Mouse (Mus musculus) T-cell, adult 2 months (primary cell): ENCODE results near the gene Zbtb39.

Experiments
- DNase-seq: peaks from one replicate; pipeline ENCODE4 v3.0.0; 2022; ENCODE audit warnings: low spot score

Zbtb39 gene

DNA sequence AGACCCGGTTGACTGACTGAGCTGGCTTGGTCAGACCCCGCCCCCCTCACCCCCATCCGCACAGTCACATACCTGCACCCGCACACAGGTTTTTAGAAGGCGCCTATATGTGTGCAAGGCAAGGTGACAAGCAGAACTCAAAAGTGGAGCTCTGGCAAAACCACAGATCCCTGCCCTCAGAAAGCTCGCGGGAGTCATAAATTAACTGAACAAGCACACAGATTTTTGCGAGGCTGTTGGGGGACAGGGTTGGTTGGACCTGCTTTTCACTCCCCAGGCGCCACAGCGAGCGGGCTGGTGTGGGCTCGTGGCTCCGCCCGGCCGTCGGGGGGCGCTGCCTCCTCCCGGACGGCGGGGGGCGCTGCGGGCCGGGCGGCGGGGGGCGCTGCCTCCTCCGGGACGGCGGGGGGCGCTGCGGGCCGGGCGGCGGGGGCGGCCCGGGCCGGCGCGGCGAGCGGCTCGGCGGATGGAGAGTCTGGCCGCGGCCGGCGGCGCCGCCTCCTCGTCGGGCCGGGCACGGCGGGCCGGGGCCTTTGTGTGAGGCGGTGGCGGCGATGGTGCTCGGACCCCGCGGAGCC lies at the start of gene Zbtb39:
TSS of gene Zbtb39 (plus strand) at position 456 of the 578 bp plus-strand sequence.
- DNase-seq, result peak; percentile 82

DNA sequence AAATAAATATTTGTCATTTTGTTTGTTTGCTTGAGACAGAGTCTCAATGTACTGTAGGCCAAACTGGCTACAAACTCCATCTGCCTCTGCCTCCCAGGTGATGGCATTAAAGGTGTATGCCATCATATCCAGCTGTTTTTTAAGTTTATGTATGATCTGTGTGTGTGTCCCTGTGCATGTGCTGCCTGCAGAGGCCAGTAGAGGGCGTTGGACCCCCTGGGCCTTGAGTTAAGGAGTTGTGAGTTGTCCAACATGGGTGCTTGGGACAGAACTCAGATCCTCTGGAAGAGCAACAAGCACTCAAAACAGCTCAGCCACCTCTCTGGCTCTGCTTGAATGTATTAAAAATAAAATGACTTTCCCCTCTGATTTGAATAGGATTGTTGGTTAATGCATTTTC lies 48.3 kb upstream of the Zbtb39 start:
- no peak for DNase-seq

DNA sequence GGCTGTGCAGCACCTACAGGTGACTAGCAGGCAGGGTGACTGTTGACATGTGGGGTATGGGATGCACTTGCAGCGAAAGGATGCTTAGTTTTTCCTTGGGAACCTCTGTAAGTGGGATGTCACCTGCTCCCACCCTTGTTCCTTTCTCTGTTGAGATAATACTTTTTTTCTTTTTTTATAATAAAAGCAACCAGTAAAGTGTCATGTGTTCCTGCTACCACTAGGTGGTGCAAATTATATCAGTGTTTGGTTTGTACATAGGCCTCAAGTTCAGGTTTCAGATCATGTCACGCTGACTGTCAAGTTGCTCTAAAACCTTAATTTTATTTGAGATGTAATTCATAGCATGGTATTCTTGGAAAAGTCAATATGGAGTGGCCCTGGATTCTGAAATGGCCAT lies 44.7 kb upstream of the Zbtb39 start:
- DNase-seq, result no peak

DNA sequence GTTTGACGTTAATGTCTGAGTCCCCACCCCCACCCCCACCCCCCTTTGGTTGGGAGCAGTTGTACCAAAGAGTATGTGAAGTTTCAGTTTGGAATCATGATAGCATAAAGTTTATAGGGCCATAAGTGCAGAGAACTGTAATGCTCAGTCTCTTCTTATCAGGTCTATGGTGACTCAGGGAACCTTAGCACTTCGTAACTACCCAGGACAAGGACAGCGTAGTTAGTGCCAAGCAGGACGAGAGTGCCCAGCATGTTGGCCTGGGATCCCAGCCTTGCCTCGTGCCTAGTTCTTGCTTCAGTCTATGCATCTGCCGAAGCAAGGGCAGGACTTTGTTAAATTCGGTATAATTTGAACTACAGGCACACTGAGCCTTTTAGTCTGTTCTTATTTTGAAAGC lies 43.6 kb upstream of the Zbtb39 start:
- no peak for DNase-seq

DNA sequence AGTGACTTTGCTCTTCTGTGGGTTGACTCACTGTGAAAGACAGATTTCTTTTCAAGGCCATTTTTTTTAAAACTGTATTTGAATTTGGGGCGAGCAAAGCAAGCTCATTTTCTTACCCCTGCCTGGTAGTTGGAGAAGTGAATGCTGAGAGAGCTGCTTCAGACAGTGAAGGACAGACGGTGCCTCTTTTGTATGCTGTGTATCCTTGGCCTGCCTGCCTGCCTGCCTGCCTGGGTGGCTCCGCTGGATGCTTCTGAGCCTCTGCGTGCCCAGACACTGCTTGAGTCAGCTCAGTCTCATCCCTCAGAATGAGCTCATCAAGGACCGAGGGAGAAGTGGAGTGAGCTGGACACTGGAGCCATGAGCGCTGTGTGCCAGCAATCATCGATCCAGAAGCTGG lies 40.4 kb upstream of the Zbtb39 start:
- no peak for DNase-seq

DNA sequence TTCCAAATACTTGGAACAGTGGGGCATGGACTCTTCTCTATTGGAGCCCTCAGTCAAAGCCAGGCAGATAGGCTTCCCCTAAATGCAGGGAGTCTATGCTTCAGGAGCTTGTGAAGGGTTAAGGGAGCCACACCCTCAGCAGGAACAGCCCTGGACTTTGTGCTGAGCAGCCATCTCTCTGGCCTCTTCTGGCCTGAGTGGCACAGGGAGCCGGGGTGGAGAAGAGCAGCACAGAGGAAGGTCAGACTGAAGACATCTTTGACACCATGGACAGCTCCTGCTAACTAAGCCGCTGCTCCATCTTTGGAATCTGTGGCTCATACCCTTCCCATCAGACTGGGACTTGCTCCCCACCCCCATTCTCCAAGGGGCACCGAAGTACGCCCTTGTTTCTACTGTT lies 36.0 kb upstream of the Zbtb39 start:
- DNase-seq, result no peak

DNA sequence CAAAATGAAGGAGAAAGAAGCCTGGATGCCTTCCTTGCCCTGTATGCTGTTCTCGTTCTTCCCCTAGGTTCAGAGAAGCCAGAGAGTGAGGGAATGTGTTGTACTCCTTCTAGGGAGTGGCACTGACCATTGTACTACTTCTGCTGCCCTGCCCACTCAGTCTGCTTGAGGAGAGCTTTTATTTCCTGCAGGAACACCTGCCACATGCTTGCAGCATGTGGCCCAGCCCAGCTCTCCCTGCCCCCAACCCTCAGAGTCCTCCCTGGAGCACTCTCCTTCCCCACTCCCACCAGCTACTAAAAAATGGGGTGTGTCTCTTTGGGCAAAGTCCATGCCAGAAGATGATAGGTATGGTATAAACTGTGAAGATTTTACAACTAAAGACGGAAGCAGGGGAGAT lies 35.0 kb upstream of the Zbtb39 start:
- DNase-seq, result no peak

DNA sequence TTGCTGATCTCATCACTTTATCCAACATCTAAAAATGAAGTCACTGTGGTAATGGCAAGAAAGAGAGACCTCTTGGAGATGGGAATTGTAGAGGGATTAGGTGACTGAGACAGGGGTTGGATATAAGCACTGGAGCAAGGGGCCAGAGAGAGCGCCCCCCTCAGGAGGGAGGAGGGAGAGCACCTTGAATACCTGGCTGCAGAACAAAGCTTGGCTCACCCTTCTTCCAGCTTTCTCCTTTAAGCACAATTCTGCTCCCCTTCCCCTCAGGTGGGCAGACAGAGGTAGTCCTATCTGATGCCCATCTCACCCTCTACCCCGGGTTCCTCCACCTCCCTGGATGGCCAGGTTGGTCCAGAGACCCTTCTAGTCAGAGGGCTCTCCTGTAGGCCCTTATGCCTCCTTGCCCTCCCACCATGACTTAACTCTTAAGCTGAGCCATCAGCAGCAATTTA lies 34.5 kb upstream of the Zbtb39 start, which contains the start of gene Myo1a:
TSS of gene Myo1a (plus strand) at position 405 of the 455 bp plus-strand sequence.
- no peak for DNase-seq

DNA sequence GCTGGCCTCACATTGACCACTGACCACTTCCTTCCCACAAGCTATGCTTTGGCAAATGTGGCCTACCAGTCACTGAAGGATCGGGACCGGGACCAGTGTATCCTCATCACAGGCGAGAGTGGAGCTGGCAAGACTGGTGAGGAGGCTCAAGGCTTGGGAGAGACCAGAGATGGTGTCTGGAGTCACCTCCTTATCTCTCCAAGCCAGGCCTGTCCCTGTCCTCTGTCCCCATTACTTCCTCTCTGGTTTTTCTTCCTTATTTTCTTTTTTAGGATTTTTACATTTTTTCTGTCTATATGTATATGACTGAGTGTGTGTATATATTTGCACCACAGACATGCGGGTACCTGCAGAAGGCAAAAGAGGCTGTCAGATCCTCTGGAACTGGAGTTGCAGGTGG lies 33.6 kb upstream of the Zbtb39 start:
- no peak for DNase-seq

DNA sequence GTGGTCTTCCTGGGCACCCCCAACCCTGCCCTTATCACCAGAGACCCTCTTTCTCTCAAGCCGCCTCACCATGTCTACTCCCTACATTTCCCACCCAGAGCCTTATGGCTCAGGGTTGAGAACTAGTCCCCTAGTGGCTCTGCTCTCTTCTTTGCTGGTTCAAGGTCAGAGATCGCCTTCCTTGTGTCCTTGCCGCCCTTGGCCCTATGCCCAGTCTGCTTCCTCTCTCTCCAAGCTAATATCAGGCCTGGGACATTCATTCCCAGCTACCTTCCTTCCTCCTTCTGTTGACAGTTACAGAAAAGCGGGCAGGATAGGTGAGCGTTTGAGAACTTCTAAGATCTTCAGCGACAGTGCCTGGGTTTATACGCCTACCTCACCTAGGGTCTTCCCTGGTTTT lies 31.6 kb upstream of the Zbtb39 start:
- DNase-seq, result no peak

DNA sequence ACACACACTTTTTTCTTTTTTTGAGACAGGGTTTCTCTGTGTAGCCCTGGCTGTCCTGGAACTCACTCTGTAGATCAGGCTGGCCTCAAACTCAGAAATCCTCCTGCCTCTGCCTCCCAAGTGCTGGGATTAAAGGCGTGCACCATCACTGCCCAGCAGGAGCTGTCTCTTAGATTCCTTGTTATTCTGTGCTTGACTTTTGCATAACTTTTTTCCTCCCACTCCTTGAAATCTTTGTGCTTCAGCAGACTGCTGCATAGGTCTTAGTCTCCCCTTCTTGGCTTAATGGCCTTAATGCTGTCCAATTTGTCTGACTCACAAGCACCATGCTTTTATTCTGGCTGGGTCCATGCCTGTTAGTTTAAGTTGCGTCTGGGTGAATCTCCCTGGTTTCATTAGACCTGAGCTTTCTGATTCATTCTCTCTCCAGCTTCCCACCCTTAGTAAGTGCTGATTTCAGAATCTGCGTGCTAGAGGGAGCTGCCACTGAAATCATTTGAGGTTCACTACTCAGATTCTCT lies 30.4 kb upstream of the Zbtb39 start:
- no peak for DNase-seq

DNA sequence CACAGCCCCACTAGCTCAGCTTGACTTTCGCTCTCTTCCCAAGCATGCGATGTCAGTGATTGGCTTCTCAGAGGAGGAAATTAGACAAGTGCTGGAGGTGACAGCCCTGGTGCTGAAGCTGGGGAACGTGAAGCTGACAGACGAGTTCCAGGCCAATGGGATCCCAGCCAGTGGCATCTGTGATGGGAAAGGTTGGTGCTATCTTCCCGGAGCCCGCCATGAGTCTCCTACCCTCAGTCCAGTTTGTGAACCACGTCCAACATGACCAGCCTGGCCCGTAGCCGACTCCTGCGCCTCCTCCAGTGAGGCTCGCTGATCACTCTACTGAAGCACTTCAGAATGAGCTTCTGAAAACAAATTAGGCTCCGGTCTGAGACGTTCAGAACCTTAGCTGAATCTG lies 29.0 kb upstream of the Zbtb39 start:
- no peak for DNase-seq

DNA sequence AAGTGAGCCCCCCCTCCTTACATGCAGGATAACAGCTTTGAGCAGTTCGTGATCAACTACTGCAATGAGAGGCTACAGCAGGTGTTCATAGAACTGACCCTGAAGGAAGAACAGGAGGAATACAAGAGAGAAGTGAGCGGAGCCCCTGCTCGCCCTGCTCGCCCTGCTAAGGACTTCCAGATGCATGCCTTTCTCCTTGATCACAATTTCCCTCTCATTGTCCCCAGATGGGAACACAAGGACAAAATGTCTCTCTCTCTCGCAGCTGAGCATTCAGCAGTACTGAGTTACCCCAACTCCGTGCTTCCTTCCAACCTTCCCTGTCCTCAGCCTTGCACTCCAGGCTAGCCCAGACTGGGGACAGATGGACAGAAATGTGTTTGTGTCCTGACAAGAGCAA lies 26.6 kb upstream of the Zbtb39 start:
- DNase-seq, result no peak

DNA sequence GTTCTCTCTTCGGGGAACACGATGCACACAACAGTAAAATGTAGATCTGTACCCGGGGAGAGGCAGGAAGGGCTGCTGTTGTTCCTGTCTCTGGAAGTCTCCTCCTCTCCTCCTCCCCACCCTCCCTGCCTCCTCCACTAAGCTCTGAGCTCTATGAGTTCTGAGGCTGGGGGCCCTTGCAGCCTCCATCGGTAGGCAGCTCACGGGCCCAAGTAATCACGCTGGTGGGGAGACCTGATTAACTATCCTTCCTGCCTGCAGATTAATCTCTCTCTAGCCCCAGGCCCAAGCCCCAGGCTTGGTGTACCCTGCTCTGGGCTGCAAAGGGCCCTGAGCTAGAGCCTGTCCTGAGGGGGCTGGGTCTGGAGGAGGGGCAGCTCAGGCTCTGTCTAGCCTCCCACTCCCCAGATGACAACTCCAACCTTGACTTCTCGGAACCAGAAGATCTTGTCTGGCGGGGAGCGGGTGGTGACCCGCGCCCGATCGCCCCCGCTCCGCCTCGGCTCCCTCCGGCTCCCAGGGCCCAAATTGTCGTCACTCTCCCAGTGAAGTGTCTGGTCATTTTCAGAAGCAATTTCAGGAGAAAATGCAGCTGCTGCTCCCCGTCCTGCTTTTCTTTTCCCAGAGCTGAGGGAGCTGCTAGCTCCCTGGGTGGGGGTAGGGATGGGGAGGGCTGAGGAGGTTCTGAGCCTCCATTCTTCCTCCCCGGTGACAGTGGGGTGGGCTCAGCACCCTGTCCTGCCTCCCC lies 17.5 kb upstream of the Zbtb39 start:
- no peak for DNase-seq

DNA sequence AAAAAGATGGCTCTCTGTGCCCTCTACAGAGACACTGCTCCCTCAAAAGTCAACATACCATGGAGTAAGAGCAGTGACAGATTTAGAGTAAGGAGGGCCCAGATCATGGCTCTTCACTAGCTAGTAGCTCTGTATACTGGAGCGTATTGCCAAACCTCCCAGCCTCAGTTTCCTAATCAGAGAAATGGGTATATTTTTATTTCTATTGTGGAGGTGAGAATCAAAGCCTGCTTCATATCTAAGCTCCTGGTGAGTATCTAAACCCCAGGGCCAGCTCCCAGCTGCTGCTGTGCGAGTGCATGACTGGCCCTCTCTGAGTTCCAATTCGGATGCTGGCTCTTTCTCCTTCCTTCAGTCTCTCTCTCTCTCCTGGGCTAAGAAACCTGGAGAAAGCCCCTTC lies 15.2 kb upstream of the Zbtb39 start, which contains the start of gene Tac2:
TSS of gene Tac2 (plus strand) at position 301 of the 400 bp plus-strand sequence.
- DNase-seq, result no peak

DNA sequence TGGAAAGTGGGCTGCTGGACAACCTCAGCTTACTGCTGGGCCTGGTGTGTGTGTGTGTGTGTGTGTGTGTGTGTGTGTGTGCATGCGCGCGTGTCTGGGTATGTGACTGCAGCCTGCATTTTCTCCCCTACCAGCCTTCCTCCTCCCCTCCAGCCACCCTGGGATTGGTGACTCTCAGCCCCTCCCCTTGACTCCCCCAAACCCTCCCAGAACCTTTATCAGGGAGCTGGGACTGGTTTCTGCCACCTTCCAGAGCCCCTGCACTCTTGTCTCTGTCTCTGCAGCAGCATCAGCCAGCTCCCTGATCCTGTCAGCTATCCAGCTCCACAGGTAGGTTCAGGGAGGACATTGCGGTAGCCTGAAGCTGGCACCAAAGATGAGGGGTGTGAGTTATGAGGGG lies 14.2 kb upstream of the Zbtb39 start:
- DNase-seq, result no peak

DNA sequence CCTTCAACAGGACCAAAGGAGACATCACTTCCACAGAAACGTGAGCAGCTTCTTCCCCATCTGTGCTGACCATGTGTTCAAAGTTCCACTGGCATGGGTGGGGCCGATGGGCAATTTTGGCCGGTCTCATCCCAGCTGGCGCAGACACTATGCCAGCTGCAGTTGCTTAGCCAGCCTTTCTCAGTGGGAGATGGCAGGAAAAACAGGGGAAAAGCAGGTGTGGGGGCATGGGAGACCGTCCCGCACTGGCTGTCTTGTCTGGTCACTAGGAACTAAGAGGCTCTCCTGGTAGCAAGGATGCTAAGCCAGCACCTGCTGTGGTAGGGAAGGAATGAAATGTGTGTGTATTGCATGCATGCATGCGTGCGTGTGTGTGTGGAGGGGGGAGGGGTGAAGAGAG lies 10.9 kb upstream of the Zbtb39 start:
- DNase-seq, result no peak

DNA sequence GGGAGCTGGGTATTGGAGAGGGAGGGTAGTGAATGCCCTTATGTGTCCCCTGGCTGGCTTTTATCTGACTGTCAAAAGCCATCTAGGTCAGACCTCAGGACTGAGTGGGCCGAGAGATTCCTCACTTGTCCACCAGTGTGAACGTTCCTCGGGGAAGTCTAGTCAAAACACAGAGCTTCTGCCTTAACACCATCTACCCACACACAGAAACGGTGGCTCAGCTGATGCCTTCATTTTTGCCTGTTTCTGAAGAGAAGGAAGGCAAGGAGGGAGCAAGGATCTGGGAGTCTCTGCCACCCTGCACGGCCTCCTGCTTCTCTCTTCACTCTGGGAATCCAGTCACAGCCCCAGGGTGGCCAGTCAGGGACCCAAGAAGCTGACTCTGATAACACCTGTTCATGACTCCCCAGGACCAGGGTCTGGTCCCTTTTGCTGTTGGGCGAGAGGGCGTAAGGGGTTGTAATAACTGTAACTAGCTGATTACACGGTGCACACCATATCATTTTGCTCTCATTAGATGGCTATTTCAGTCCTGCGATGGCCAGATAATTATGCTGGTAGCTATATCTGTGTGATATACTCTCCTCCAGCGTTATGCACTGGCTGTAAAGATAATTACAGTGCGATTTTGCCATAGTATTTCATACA lies 8.9 kb upstream of the Zbtb39 start:
- DNase-seq, result no peak

DNA sequence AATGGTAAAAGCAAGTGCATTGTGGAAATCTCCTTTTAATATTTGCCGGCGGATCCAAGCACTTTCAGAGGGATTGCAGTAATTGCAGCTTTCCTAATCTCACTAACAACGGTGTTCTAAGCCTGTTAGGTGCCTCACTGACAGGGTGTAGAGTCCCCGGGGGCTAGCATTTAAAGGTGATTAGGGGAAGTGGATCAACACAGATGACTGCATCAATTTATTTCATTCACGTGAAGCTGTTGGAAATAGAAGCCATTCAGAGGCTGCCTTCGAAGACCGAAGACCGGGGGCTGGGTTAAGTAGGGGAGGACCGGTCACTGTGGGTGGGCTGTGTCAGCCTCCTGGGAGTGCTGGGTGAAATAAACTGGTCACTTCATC lies 8.4 kb upstream of the Zbtb39 start:
- DNase-seq, result no peak

DNA sequence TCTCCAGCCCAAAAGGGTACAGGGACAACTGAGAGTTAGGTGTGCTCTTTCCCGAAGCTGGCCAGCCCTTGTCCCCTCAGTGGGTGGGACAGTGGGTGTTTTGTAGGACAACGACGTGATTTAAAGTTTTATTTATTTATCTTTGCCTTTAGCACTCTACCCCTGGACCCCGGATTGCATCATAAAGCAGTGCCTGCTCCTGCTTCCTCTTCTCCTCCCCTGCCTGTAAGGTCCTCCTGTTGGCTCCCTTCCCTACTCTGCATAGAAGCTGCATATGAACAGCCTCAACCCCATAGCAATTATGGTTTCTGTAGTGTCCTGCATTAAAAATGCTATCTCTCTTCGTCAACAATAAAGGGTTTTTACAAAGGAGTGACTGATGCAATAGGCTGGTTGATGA lies 7.9 kb upstream of the Zbtb39 start:
- no peak for DNase-seq

DNA sequence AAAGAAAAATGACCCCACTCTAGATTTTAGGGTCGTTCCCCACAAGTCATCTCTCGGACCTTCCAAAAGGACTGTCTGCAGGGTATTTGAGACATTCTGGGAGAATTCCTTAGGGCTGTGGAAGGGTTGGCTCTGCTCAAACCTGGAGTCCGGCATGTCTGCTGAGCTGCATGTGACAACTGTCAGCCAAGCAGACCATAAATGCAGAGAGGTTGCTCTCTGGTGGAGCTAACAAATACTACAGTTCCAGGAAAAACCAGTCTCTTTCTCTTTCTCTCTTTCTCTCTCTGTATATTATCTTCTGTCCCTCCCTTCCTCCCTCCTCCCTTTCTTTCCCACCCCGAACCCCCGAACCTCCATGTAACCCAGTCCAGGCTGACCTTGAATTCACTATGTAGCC lies 4.9 kb upstream of the Zbtb39 start:
- DNase-seq, result no peak

DNA sequence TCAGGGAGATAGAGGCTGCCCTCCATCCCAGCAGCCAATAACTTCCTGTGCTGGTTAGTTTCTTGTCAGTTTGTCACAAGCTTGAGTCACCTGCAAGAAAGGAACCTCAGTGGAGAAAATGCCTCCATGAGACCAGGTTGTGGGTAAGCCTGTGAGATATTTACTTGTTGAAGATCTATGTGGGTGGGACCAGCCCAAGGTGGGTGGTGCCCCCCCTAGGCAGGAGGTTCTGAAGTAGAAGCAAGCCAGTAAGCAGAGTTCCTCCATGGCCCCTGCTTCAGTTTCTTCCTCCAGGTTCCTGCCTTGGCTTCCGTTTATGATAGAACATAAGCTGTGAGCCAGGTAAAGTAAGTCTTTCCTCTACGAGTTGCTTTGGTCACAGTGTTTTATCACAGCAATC lies 3.1 kb upstream of the Zbtb39 start:
- DNase-seq, result no peak

DNA sequence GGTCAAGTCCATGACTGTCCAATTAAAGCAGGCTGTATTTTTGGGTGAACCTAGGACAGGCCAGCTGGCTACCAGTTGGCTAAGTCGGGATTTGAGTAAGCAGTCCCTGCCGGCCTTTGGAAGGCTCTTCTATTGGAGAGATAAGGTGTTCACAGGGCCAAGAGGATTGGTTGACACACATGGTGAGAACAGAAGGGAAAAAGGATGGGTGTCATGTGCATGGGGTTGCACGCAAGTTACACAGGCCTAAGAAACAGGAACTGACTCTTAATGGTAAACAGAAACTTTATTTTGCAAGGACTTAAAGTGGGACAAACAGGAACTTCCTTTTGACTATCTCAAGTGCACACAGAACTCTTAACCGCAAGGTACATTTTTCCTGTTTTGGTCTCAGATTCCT lies 2.4 kb upstream of the Zbtb39 start:
- DNase-seq, result no peak
